Mouse (Mus musculus): ENCODE data around the gene Tmsb10. TPM values are rescaled to one million over a fixed set of nuclear protein-coding genes. Genes with fewer than 3 reads are reported as not detected.

The Tmsb10 gene
- polyA plus RNA-seq, 1 experiment from 2014 or later, result 1,116 TPM

- DNase-seq (ENCODE audit: low spot score) (no peak), ATAC-seq (replicated peaks; ENCODE audit: low FRiP score) (no peak)
- Histone ChIP-seq H3K4me1 (replicated peaks; ENCODE audit: control insufficient read depth, insufficient read depth, low read length) (peaks cover 9% of the 10 kb centered on the region), H3K27me3 (replicated peaks; ENCODE audit: control insufficient read depth, insufficient read depth, low read length) (no peaks in the 10 kb centered on the region), H3K27ac (ENCODE audit: low read depth, low read length) (no peak overlapping the region), H3K36me3 (ENCODE audit: control insufficient read depth, insufficient read depth, low read length) (no peaks in the 10 kb centered on the region), H3K4me3 (ENCODE audit: low read depth, low read length) (no peak overlapping the region), H3K4me2 (no peak overlapping the region), H3K9me3 (ENCODE audit: control insufficient read depth, low read length) (no peaks in the 10 kb centered on the region), H3K9ac (ENCODE audit: low read depth, low read length) (no peak overlapping the region)
- WGBS, result 78% methylated on average over 2 of the region's 2 CpGs
Measured at GRCm38 (mm10) chr6:72952221-72952620, 6.3 kb downstream of the Tmsb10 start.

- Histone ChIP-seq H3K36me3 (ENCODE audit: control insufficient read depth, insufficient read depth, low read length) (no peaks in the 10 kb centered on the region), H3K9ac (ENCODE audit: low read depth, low read length) (no peak overlapping the region), H3K4me1 (replicated peaks; ENCODE audit: control insufficient read depth, insufficient read depth, low read length) (no peaks in the 10 kb centered on the region), H3K9me3 (ENCODE audit: control insufficient read depth, low read length) (no peaks in the 10 kb centered on the region), H3K27me3 (replicated peaks; ENCODE audit: control insufficient read depth, insufficient read depth, low read length) (no peaks in the 10 kb centered on the region), H3K27ac (ENCODE audit: low read depth, low read length) (no peak overlapping the region), H3K4me3 (ENCODE audit: low read depth, low read length) (no peak overlapping the region), H3K4me2 (no peak overlapping the region)
- ATAC-seq (replicated peaks; ENCODE audit: low FRiP score) (no peak), DNase-seq (ENCODE audit: low spot score) (no peak)
- 78% methylated on average over 9 of the region's 9 CpGs for WGBS
Measured at GRCm38 (mm10) chr6:72949161-72949756, 9.3 kb downstream of the Tmsb10 start.

- Histone ChIP-seq H3K36me3 (ENCODE audit: control insufficient read depth, insufficient read depth, low read length) (no peaks in the 10 kb centered on the region), H3K4me3 (ENCODE audit: low read depth, low read length) (no peak overlapping the region), H3K27me3 (replicated peaks; ENCODE audit: control insufficient read depth, insufficient read depth, low read length) (no peaks in the 10 kb centered on the region), H3K27ac (ENCODE audit: low read depth, low read length) (no peak overlapping the region), H3K4me2 (no peak overlapping the region), H3K4me1 (replicated peaks; ENCODE audit: control insufficient read depth, insufficient read depth, low read length) (no peaks in the 10 kb centered on the region), H3K9me3 (ENCODE audit: control insufficient read depth, low read length) (no peaks in the 10 kb centered on the region), H3K9ac (ENCODE audit: low read depth, low read length) (no peak overlapping the region)
- 71% methylated on average over 3 of the region's 3 CpGs for WGBS
- no peak for DNase-seq (ENCODE audit: low spot score)
- ATAC-seq (replicated peaks; ENCODE audit: low FRiP score), result no peak
Measured at GRCm38 (mm10) chr6:72948392-72948791, 10.2 kb downstream of the Tmsb10 start.

- DNase-seq (ENCODE audit: low spot score) (no peak), ATAC-seq (replicated peaks; ENCODE audit: low FRiP score) (no peak)
- H3K27me3 ChIP-seq (replicated peaks; ENCODE audit: control insufficient read depth, insufficient read depth, low read length), result no peaks in the 10 kb centered on the region
- H3K4me3 ChIP-seq (ENCODE audit: low read depth, low read length), result no peak overlapping the region
- no peaks in the 10 kb centered on the region for H3K4me1 ChIP-seq (replicated peaks; ENCODE audit: control insufficient read depth, insufficient read depth, low read length)
- 67% methylated on average over 6 of the region's 6 CpGs for WGBS
- no peaks in the 10 kb centered on the region for H3K36me3 ChIP-seq (ENCODE audit: control insufficient read depth, insufficient read depth, low read length)
- H3K9me3 ChIP-seq (ENCODE audit: control insufficient read depth, low read length), result no peaks in the 10 kb centered on the region
- H3K4me2 ChIP-seq, result no peak overlapping the region
- no peak overlapping the region for H3K9ac ChIP-seq (ENCODE audit: low read depth, low read length)
- H3K27ac ChIP-seq (ENCODE audit: low read depth, low read length), result no peak overlapping the region
Measured at GRCm38 (mm10) chr6:72947960-72948359, 10.6 kb downstream of the Tmsb10 start.

- ATAC-seq (replicated peaks; ENCODE audit: low FRiP score), result no peak
- no peak for DNase-seq (ENCODE audit: low spot score)
- Histone ChIP-seq H3K27me3 (replicated peaks; ENCODE audit: control insufficient read depth, insufficient read depth, low read length) (no peaks in the 10 kb centered on the region), H3K4me2 (no peak overlapping the region), H3K9me3 (ENCODE audit: control insufficient read depth, low read length) (no peaks in the 10 kb centered on the region), H3K4me3 (ENCODE audit: low read depth, low read length) (no peak overlapping the region), H3K4me1 (replicated peaks; ENCODE audit: control insufficient read depth, insufficient read depth, low read length) (no peaks in the 10 kb centered on the region), H3K9ac (ENCODE audit: low read depth, low read length) (no peak overlapping the region), H3K36me3 (ENCODE audit: control insufficient read depth, insufficient read depth, low read length) (no peaks in the 10 kb centered on the region), H3K27ac (ENCODE audit: low read depth, low read length) (no peak overlapping the region)
- 7% methylated on average over 3 of the region's 3 CpGs for WGBS
Measured at GRCm38 (mm10) chr6:72940493-72940892, 18.1 kb downstream of the Tmsb10 start.

GRCm38 (mm10) chr6:72937859-72938258 lies 20.7 kb downstream of the Tmsb10 start:
- H3K4me2 ChIP-seq, result peak overlapping the region; percentile 23; the same call in 1 of the 2 replicates
- H3K4me3 ChIP-seq (ENCODE audit: low read depth, low read length), result no peak overlapping the region
- H3K27me3 ChIP-seq (replicated peaks; ENCODE audit: control insufficient read depth, insufficient read depth, low read length), result no peaks in the 10 kb centered on the region
- no peak for DNase-seq (ENCODE audit: low spot score)
- H3K9ac ChIP-seq (ENCODE audit: low read depth, low read length), result no peak overlapping the region
- H3K9me3 ChIP-seq (ENCODE audit: control insufficient read depth, low read length), result no peaks in the 10 kb centered on the region
- ATAC-seq (replicated peaks; ENCODE audit: low FRiP score), result no peak
- no peak overlapping the region for H3K27ac ChIP-seq (ENCODE audit: low read depth, low read length)
- H3K4me1 ChIP-seq (replicated peaks; ENCODE audit: control insufficient read depth, insufficient read depth, low read length), result no peaks in the 10 kb centered on the region
- 48% methylated on average over 5 of the region's 5 CpGs for WGBS
- H3K36me3 ChIP-seq (ENCODE audit: control insufficient read depth, insufficient read depth, low read length), result no peaks in the 10 kb centered on the region

- no peak overlapping the region for H3K9ac ChIP-seq (ENCODE audit: low read depth, low read length)
- H3K9me3 ChIP-seq (ENCODE audit: control insufficient read depth, low read length), result no peaks in the 10 kb centered on the region
- no peaks in the 10 kb centered on the region for H3K4me1 ChIP-seq (replicated peaks; ENCODE audit: control insufficient read depth, insufficient read depth, low read length)
- DNase-seq (ENCODE audit: low spot score) (no peak), ATAC-seq (replicated peaks; ENCODE audit: low FRiP score) (no peak)
- no peaks in the 10 kb centered on the region for H3K27me3 ChIP-seq (replicated peaks; ENCODE audit: control insufficient read depth, insufficient read depth, low read length)
- H3K27ac ChIP-seq (ENCODE audit: low read depth, low read length), result no peak overlapping the region
- 0 out of 2 replicates have a peak overlapping the region, but pooled peaks have one; percentile 23 for H3K4me2 ChIP-seq
- WGBS, result 66% methylated on average over 3 of the region's 3 CpGs
- H3K4me3 ChIP-seq (ENCODE audit: low read depth, low read length), result no peak overlapping the region
- no peaks in the 10 kb centered on the region for H3K36me3 ChIP-seq (ENCODE audit: control insufficient read depth, insufficient read depth, low read length)
Measured at GRCm38 (mm10) chr6:72937430-72937829, 21.1 kb downstream of the Tmsb10 start.

GRCm38 (mm10) chr6:72932955-72933354 lies 25.6 kb downstream of the Tmsb10 start:
- H3K4me1 ChIP-seq (replicated peaks; ENCODE audit: control insufficient read depth, insufficient read depth, low read length), result no peaks in the 10 kb centered on the region
- H3K4me3 ChIP-seq (ENCODE audit: low read depth, low read length), result no peak overlapping the region
- H3K36me3 ChIP-seq (ENCODE audit: control insufficient read depth, insufficient read depth, low read length), result no peaks in the 10 kb centered on the region
- no peak for ATAC-seq (replicated peaks; ENCODE audit: low FRiP score)
- no peak for DNase-seq (ENCODE audit: low spot score)
- H3K9me3 ChIP-seq (ENCODE audit: control insufficient read depth, low read length), result no peaks in the 10 kb centered on the region
- H3K9ac ChIP-seq (ENCODE audit: low read depth, low read length), result no peak overlapping the region
- no peaks in the 10 kb centered on the region for H3K27me3 ChIP-seq (replicated peaks; ENCODE audit: control insufficient read depth, insufficient read depth, low read length)
- H3K27ac ChIP-seq (ENCODE audit: low read depth, low read length), result no peak overlapping the region
- 91% methylated on average over 1 of the region's 1 CpGs for WGBS
- no peak overlapping the region for H3K4me2 ChIP-seq

- H3K4me3 ChIP-seq (ENCODE audit: low read depth, low read length), result no peak overlapping the region
- no peak overlapping the region for H3K4me2 ChIP-seq
- H3K36me3 ChIP-seq (ENCODE audit: control insufficient read depth, insufficient read depth, low read length), result no peaks in the 10 kb centered on the region
- no peak overlapping the region for H3K9ac ChIP-seq (ENCODE audit: low read depth, low read length)
- ATAC-seq (replicated peaks; ENCODE audit: low FRiP score) (no peak), DNase-seq (ENCODE audit: low spot score) (no peak)
- H3K27ac ChIP-seq (ENCODE audit: low read depth, low read length), result no peak overlapping the region
- no peaks in the 10 kb centered on the region; the same call in 1 of the 2 replicates for H3K4me1 ChIP-seq (replicated peaks; ENCODE audit: control insufficient read depth, insufficient read depth, low read length)
- WGBS, result 68% methylated on average over 3 of the region's 3 CpGs
- H3K27me3 ChIP-seq (replicated peaks; ENCODE audit: control insufficient read depth, insufficient read depth, low read length), result no peaks in the 10 kb centered on the region
- H3K9me3 ChIP-seq (ENCODE audit: control insufficient read depth, low read length), result no peaks in the 10 kb centered on the region
Measured at GRCm38 (mm10) chr6:72931533-72931932, 27.0 kb downstream of the Tmsb10 start.

Data from liver, embryonic 11.5 days (tissue).